Comparison of ENCODE assay signal across 8 mouse cellular contexts in the genomic region with DNA sequence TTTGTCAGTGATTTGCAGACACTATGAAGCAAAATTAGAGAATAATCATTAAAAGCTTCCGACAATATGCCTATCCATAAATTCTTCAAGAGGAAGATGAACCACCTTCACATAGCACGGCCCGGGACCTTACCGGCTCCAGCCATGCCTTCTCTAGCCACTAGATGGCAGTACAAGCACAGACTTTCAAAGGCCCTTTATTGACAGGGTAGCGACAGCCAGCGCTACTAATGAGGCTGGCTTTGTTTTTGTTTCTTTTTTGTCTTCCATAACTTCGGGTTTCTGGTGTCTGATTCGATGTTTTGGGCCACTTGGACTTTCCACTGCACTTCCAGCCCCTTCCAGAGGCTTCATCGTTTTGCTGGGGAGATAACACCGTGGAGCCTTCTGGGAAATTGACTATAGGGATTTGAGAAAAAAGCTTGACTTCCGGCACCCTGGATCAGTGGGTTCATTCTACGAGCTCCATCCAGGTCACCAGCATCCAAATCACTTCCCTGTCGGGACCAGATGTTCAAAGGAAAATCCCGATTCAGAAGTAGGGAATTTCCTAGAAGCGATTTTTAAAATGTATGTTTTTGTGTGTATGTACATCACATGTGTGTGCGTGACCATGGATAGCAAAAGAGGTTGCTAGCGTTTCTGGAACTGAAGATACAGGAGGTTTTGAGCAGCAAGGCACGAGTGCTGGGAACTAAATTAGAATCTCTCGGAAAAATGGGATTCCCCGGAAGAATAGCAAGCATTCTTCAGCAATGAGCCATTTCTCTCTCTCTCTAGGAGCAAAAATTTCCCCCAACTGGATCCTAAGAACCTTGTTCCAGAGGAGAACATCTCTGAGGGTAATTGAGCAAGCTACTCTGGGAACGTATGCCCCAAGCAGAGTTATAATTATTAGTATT.
DNase-seq lines count a peak whose midpoint lies in the region; ATAC-seq and TF ChIP-seq lines count a peak whose summit lies in the region.

No protein-coding gene starts in this region.

- H3K4me3 ChIP-seq in MEL (ENCODE audit: control insufficient read depth in 1 of 2, insufficient read depth in 1 of 2, low read depth in 2 of 2, low read length in 2 of 2) = peak overlapping the region; percentile 69 to 82
- peak overlapping the region; percentile 36 for H3K4me3 ChIP-seq in forebrain, postnatal 0 days (ENCODE audit: low read depth, low read length)
- H3K4me3 ChIP-seq in lung, embryonic 14.5 days (ENCODE audit: low read depth, low read length) = peak overlapping the region; percentile 36

- peak overlapping the region; percentile 62 for H3K4me2 ChIP-seq in forebrain, postnatal 0 days (ENCODE audit: low read depth)
- peak overlapping the region; percentile 64 for H3K4me2 ChIP-seq in lung, embryonic 14.5 days

- ATAC-seq in forebrain, postnatal 0 days = peak; percentile 93
- ATAC-seq in hematopoietic stem cell, adult 5-6 weeks (replicated peaks in 1 of 2; ENCODE audit: insufficient read depth in 1 of 2, low FRiP score in 2 of 2, low TSS enrichment in 1 of 2, low read depth in 1 of 2, poor library complexity in 2 of 2, severe bottlenecking in 2 of 2) = peak; percentile 95
- peak; percentile 80 for ATAC-seq in lung, embryonic 14.5 days (ENCODE audit: insufficient read depth)
- ATAC-seq in neutrophil, adult 5-6 weeks (ENCODE audit: extremely low read depth, insufficient number of reproducible peaks, low FRiP score, poor library complexity, severe bottlenecking) = peak; percentile 85

- H3K4me1 ChIP-seq in MEL (ENCODE audit: control insufficient read depth in 1 of 2, insufficient read depth in 2 of 2, low read length in 2 of 2) = no peaks in the 10 kb centered on the region; a peak in 1 of 4 replicates
- no peaks in the 10 kb centered on the region for H3K4me1 ChIP-seq in forebrain, postnatal 0 days (ENCODE audit: insufficient read depth)
- H3K4me1 ChIP-seq in lung, embryonic 14.5 days (ENCODE audit: insufficient read depth) = no peaks in the 10 kb centered on the region

- H3K9ac ChIP-seq in MEL (ENCODE audit: control insufficient read depth, low read depth, low read length, poor library complexity, severe bottlenecking) = peak overlapping the region; percentile 47
- H3K9ac ChIP-seq in forebrain, postnatal 0 days = peak overlapping the region; percentile 37
- peak overlapping the region; percentile 57 for H3K9ac ChIP-seq in lung, embryonic 14.5 days

- TF ChIP-seq CTCF in MEL (IDR thresholded peaks at IDR 0.05 in 2 of 3, conservative IDR thresholded peaks at IDR 0.05 in 1 of 3; ENCODE audit: control insufficient read depth in 1 of 3, insufficient read depth in 1 of 3, low read depth in 2 of 3, low read length in 3 of 3, poor library complexity in 1 of 3, severe bottlenecking in 1 of 3) = peak; percentile 67 to 73 (median 70)
- TF ChIP-seq CTCF in forebrain, postnatal 0 days (IDR thresholded peaks at IDR 0.05; ENCODE audit: low read depth) = peak; percentile 97
- peak; percentile 96 for TF ChIP-seq CTCF in lung, embryonic 14.5 days (IDR thresholded peaks at IDR 0.05; ENCODE audit: low read depth)

- H3K36me3 ChIP-seq in MEL (ENCODE audit: control insufficient read depth in 1 of 2, insufficient read depth in 2 of 2, low read length in 2 of 2) = no peaks in the 10 kb centered on the region
- H3K36me3 ChIP-seq in forebrain, postnatal 0 days (ENCODE audit: insufficient read depth) = no peaks in the 10 kb centered on the region
- H3K36me3 ChIP-seq in lung, embryonic 14.5 days (ENCODE audit: insufficient read depth) = no peaks in the 10 kb centered on the region

- no peak for TF ChIP-seq POLR2A in MEL (IDR thresholded peaks at IDR 0.05; ENCODE audit: control insufficient read depth in 1 of 2, insufficient read depth in 1 of 2, low read depth in 1 of 2, low read length in 2 of 2, poor library complexity in 1 of 2)

- 12% methylated on average over 21 of the region's 21 CpGs for WGBS in forebrain, postnatal 0 days
- 17% methylated on average over 21 of the region's 21 CpGs for WGBS in lung, embryonic 14.5 days

- H3K9me3 ChIP-seq in MEL (replicated peaks; ENCODE audit: insufficient read depth, low read length) = no peaks in the 10 kb centered on the region
- no peaks in the 10 kb centered on the region for H3K9me3 ChIP-seq in forebrain, postnatal 0 days (ENCODE audit: low read length)
- H3K9me3 ChIP-seq in lung, embryonic 14.5 days (ENCODE audit: low read depth, low read length) = no peaks in the 10 kb centered on the region

- peak; percentile 83 for DNase-seq in MEL (ENCODE audit: low read depth, low spot score)
- peak; percentile 86 to 91 for DNase-seq in cerebellum, adult 18-20 months
- DNase-seq in forebrain, postnatal 0 days = peak; percentile 94
- DNase-seq in layer of hippocampus, adult 8-10 months (ENCODE audit: low spot score in 2 of 2) = peak; percentile 76 to 94
- peak; percentile 94 for DNase-seq in lung, embryonic 14.5 days
- DNase-seq in testis, postnatal 14 days (ENCODE audit: low spot score) = peak; percentile 69

- no peak overlapping the region for H3K27ac ChIP-seq in MEL (ENCODE audit: control insufficient read depth, low read depth, low read length)
- H3K27ac ChIP-seq in forebrain, postnatal 0 days (ENCODE audit: low read depth, low read length) = no peak overlapping the region
- H3K27ac ChIP-seq in lung, embryonic 14.5 days (ENCODE audit: low read depth) = no peak overlapping the region

- no peaks in the 10 kb centered on the region for H3K79me2 ChIP-seq in MEL (ENCODE audit: control insufficient read depth, insufficient read depth, low read length, poor library complexity)

- peaks cover 2 to 6% of the 10 kb centered on the region in 2 experiments; a peak in 3 of 4 replicates for H3K27me3 ChIP-seq in MEL (ENCODE audit: control insufficient read depth in 1 of 2, insufficient read depth in 2 of 2, low read length in 2 of 2)
- H3K27me3 ChIP-seq in forebrain, postnatal 0 days (ENCODE audit: insufficient read depth, low read length) = no peaks in the 10 kb centered on the region
- no peaks in the 10 kb centered on the region for H3K27me3 ChIP-seq in lung, embryonic 14.5 days (ENCODE audit: insufficient read depth, low read length)

- peak; percentile 76 for TF ChIP-seq RAD21 in MEL (IDR thresholded peaks at IDR 0.05; ENCODE audit: low read depth, low read length)

- TF ChIP-seq EP300 in MEL (IDR thresholded peaks at IDR 0.05; ENCODE audit: low read depth in 1 of 2, low read length in 2 of 2) = no peak

TF ChIP-seq in MEL, 35 proteins besides CTCF, POLR2A, EP300 and RAD21:
- TF ChIP-seq JUND (IDR thresholded peaks at IDR 0.05; ENCODE audit: low read depth, low read length) (no peak), MXI1 (IDR thresholded peaks at IDR 0.05; ENCODE audit: low read depth, low read length) (0 out of 2 replicates have a peak, but pooled peaks have one; percentile 28), SMC3 (IDR thresholded peaks at IDR 0.05; ENCODE audit: low read depth, low read length) (peak; percentile 75), GABPA (IDR thresholded peaks at IDR 0.05; ENCODE audit: low read depth, low read length) (no peak), BHLHE40 (IDR thresholded peaks at IDR 0.05; ENCODE audit: borderline replicate concordance, low read depth, low read length) (0 out of 2 replicates have a peak, but pooled peaks have one; percentile 26), SIN3A (IDR thresholded peaks at IDR 0.05; ENCODE audit: low read length) (peak; percentile 37; the same call in 1 of the 2 replicates), ZC3H11A (IDR thresholded peaks at IDR 0.05; ENCODE audit: low read depth, low read length) (peak; percentile 72)
